Mouse (Mus musculus) E14TG2a.4 (cell line): ENCODE measurements at regions not wholly inside any gene's neighbourhood (a gene's known extent, or its start where the extent isn't known, plus 50 kb on each side); places are given as distances from the start of the nearest gene placed in this dataset.

Source experiments
- H3K27me3 ChIP-seq: 2 replicates; pipeline ENCODE4 v1.6.1; 2014; ENCODE audit warnings: low read length, control low read depth; ENCODE audit not compliant: insufficient read depth
- H3K36me3 ChIP-seq: 2 replicates; pipeline ENCODE4 v1.6.1; 2014; ENCODE audit warnings: low read length, control low read depth; ENCODE audit not compliant: insufficient read depth
- H3K4me1 ChIP-seq: replicated peaks from 2 replicates; pipeline ENCODE4 v1.6.1; 2014; ENCODE audit warnings: low read depth, low read length, control low read depth
- H3K4me3 ChIP-seq: replicated peaks from 2 replicates; pipeline ENCODE4 v1.5.1; 2014; ENCODE audit warnings: mild to moderate bottlenecking, low read length
- H3K9me3 ChIP-seq: 2 replicates; pipeline ENCODE4 v1.6.1; 2014; ENCODE audit warnings: low read length, control low read depth
- CTCF ChIP-seq: conservative IDR thresholded peaks from 2 replicates; pipeline ENCODE4 v1.5.1; 2014; ENCODE audit warnings: low read length
- NANOG ChIP-seq: IDR thresholded peaks from 2 replicates; pipeline ENCODE4 v1.6.1; 2014; ENCODE audit warnings: borderline replicate concordance, low read length, mixed read lengths
- POU5F1 ChIP-seq: IDR thresholded peaks from 2 replicates; pipeline ENCODE4 v1.6.1; 2014; ENCODE audit warnings: low read length, borderline replicate concordance

DNA sequence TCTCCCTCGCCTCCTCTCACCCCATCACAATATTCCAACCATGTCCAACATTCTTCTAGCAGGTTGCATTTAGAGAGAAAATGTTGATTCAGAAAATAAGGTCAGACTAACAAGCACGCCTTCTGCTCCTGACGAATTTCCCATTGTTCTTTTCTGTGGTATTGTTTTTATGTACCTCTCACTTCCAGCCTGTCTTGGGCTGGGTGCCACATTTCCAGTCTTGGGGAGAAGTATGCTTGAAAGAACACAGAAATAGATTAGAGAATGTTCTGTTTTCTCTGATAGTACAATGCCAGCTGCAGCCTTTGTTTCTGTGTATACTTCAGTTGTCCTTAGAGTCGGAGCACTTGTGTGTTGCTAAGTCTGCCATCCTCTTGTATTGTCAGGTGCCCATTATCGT lies 160.3 kb upstream of the Igfbp7 start:
- TF ChIP-seq NANOG = no peak
- TF ChIP-seq POU5F1 = no peak
- TF ChIP-seq CTCF = no peak

DNA sequence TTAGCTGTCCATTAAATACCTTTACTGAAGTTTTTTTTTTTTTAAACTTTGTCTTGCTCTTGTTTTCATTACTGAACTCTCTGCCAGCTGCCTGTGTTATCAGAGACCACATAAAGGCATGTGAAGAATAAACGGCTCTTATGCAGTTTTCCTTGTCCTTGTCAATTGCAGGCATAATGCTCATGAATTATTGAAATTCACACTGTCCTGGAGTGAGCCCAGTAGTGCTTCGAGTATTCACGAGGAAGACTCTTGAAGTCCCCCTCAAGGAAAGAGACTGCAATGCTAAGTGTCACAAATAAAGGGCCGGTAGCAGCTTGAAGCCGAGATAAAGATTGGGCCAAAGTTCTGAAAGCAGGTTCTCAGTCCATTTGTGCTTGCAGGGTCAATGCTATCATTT lies 144.7 kb upstream of the Igfbp7 start:
- TF ChIP-seq POU5F1 (no peak), CTCF (no peak), NANOG (no peak)
- H3K27me3 ChIP-seq = no peaks in the 10 kb centered on the region
- H3K9me3 ChIP-seq = peaks cover 29% of the 10 kb centered on the region
- H3K4me1 ChIP-seq = no peaks in the 10 kb centered on the region
- H3K36me3 ChIP-seq = no peaks in the 10 kb centered on the region
- H3K4me3 ChIP-seq = no peak overlapping the region

More for the DNA sequence above, 160.3 kb upstream of the Igfbp7 start:
- no peak overlapping the region for H3K4me3 ChIP-seq
- H3K36me3 ChIP-seq = no peaks in the 10 kb centered on the region
- peaks cover 46% of the 10 kb centered on the region for H3K9me3 ChIP-seq
- no peaks in the 10 kb centered on the region for H3K27me3 ChIP-seq
- no peaks in the 10 kb centered on the region for H3K4me1 ChIP-seq

DNA sequence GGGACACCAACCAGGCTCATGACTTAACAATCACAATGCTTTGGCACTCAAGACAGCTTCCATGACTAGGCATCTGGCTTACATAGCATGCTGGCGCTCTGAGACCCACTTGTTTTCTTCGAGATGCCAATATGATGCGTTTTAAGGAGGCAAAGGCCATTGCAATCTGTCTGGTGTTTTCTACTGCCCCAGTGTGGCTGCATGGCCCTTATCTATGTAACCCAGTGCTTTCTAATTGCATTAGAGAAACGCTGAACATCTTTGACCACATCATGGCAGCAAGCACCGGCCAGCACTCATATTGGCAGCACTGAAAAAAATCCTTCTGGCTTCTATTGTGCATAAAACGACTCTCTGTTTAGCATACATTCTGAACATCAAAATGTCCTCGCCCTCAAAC lies 144.2 kb upstream of the Igfbp7 start:
- Histone ChIP-seq H3K4me3 (no peak overlapping the region), H3K36me3 (no peaks in the 10 kb centered on the region), H3K27me3 (no peaks in the 10 kb centered on the region), H3K4me1 (no peaks in the 10 kb centered on the region), H3K9me3 (peaks cover 27% of the 10 kb centered on the region)
- TF ChIP-seq POU5F1 = no peak
- no peak for TF ChIP-seq NANOG
- no peak for TF ChIP-seq CTCF

DNA sequence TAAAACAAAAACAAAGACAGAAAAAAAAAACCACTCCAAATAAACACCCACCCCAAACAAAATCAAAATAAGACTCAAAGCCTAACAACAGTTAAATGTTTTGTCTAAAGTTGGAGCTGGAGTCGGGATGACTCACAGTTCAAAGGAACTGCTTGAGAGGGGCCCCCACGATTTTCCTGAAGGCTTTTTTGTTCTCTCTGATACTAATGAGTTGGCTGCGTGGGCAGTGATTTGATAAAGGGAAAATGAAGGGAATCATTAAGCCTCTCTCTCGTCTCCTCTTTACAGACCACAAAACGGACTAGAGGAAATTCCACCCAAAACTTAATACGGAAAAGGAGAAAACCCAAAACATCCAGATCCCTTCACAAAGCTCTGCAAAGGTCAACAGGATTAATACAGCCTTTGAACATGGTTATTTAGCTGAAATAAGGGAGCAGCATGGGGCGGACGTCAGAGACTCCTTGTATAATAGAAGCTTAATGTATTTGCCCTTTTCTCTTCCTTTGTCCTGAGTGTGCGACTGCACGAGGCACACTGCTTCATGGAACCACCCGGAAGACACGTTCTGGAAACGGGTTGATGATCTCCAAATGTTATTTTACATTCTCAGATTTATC lies 138.3 kb upstream of the Igfbp7 start:
- no peaks in the 10 kb centered on the region for H3K27me3 ChIP-seq
- H3K4me3 ChIP-seq = no peak overlapping the region
- no peaks in the 10 kb centered on the region for H3K4me1 ChIP-seq
- H3K36me3 ChIP-seq = no peaks in the 10 kb centered on the region
- TF ChIP-seq POU5F1 (no peak), CTCF (no peak), NANOG (no peak)
- H3K9me3 ChIP-seq = no peaks in the 10 kb centered on the region

DNA sequence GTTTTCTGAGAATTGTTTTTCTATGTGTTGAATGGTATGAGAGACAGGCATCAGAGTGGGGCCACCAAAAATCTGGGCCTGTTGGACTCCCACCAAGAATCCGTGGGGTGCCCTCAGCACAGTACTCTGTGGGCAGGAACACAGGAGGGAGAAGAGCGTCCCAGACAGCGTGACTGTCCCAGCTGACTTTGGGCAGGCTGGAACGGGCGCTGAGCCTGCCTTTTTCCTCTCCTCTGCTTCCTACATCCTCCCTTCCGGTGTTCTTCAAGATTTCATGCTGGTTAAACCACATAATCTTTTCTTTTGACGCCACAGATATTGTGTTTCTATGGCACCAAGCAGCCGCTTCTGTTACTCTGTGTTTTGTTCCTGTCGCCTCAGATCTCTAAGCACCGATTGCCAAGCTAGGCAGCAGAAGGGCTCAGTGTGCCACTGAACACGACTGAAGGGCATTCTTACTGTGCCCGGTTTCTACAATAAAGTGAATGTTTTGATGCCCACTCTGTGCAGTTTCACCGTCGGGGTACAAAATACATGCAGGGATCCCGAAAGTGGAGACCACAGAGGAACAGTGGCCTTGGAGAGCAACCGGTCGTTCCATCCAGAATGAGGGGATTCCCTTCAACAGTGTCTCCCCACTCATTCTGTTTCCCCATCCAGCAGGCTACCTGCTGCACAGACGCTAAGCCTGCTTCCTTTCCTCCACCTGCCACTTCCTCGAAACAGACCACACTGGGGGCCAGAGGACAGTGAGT lies 124.6 kb upstream of the Igfbp7 start:
- H3K9me3 ChIP-seq = no peaks in the 10 kb centered on the region; the same call in 1 of the 2 replicates
- no peaks in the 10 kb centered on the region for H3K27me3 ChIP-seq
- no peaks in the 10 kb centered on the region for H3K4me1 ChIP-seq
- no peaks in the 10 kb centered on the region for H3K36me3 ChIP-seq
- H3K4me3 ChIP-seq = no peak overlapping the region
- TF ChIP-seq NANOG (no peak), POU5F1 (no peak), CTCF (no peak)

DNA sequence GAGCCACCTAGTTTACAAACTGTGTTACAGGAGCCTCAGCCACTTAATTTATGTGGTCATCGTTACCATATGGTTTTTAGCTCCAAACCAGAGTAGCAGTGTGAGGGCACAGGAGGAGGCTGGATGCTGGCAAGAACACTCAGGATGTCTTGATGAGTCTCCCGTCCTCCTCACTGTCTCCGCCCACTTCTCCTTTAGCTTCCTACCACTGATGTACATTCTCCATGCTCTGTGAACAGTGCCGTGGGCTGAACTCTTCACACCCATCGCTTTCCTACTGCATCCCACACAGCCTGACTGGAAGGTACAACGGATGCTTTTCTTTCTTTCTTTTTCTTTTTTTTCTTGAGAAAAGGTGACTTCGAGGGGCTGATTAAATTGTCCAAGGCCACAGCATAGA lies 122.5 kb upstream of the Igfbp7 start:
- no peaks in the 10 kb centered on the region for H3K36me3 ChIP-seq
- H3K4me3 ChIP-seq = no peak overlapping the region
- H3K4me1 ChIP-seq = no peaks in the 10 kb centered on the region
- H3K27me3 ChIP-seq = no peaks in the 10 kb centered on the region
- no peak for TF ChIP-seq POU5F1
- TF ChIP-seq NANOG = no peak
- H3K9me3 ChIP-seq = no peaks in the 10 kb centered on the region; the same call in 1 of the 2 replicates

DNA sequence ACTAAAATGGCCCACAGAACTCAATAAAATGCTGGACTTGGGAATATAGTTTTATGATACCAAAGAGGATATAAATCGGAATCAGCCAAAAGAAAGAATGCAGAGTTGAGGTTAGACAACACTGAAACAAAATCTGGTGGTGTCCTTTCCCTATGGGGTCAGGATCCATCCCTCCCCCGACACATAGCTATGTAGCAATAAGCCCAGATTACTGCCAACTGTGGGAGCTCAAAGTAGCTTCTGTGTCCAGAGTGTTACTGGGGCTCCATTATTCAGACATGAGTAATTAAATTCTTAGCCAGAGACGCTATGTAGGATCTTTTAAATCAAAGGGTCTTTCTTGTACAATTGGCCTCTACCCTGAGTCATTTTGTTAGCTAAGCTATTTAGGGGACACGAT lies 109.4 kb upstream of the Igfbp7 start:
- Histone ChIP-seq H3K27me3 (no peaks in the 10 kb centered on the region), H3K9me3 (no peaks in the 10 kb centered on the region), H3K36me3 (no peaks in the 10 kb centered on the region), H3K4me3 (no peak overlapping the region), H3K4me1 (no peaks in the 10 kb centered on the region)
- TF ChIP-seq CTCF (no peak), NANOG (no peak), POU5F1 (no peak)

DNA sequence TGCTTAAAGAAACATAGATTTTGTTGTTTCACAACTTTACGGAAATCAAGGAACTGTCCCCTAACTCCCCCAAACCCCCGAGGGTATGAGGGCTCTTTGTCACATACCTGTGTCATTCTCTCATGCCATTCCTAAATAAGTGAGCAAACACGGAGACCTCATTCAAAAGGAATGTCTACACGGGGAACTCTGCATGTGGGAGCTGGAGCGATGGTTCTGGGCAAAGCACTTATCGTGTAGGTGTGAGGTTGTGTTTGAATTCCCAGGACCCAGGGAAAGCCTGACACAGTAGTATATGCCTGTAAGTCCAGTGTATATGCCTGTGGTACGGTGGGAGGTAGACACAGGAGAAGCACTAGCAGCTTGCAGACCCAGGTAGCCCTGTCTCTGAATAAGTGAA lies 107.6 kb upstream of the Igfbp7 start:
- Histone ChIP-seq H3K27me3 (0 out of 2 replicates have a peak, but pooled peaks cover 3% of the 10 kb centered on the region), H3K36me3 (no peaks in the 10 kb centered on the region), H3K9me3 (no peaks in the 10 kb centered on the region), H3K4me1 (no peaks in the 10 kb centered on the region), H3K4me3 (no peak overlapping the region)
- TF ChIP-seq CTCF (no peak), POU5F1 (no peak), NANOG (no peak)

DNA sequence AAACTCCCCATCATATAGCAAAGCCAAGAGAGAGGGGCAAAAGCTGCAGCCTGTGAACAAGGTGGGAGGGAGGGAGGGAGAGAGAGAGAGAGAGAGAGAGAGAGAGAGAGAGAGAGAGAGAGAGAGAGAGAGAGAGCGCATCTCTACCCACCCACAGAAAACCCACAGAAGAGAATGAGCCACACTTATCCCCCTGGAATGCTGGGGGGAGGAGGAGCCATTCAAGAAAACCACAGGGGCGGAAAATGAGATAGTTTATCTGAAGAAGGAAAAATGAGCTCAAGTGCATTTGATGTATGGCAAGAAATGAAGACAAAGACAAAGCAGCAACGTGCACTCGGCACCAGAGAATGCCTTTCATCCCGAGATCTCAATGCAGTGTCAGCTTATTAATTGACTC lies 94.8 kb upstream of the Igfbp7 start:
- Histone ChIP-seq H3K4me3 (no peak overlapping the region), H3K4me1 (no peaks in the 10 kb centered on the region), H3K9me3 (no peaks in the 10 kb centered on the region), H3K27me3 (no peaks in the 10 kb centered on the region), H3K36me3 (no peaks in the 10 kb centered on the region)
- no peak for TF ChIP-seq CTCF
- TF ChIP-seq NANOG = no peak
- TF ChIP-seq POU5F1 = no peak
